Mouse (Mus musculus): ENCODE data around the gene Bicral.
"Not testable (repeated sequence)": the region's sequence is repeated elsewhere in the genome, so short reads cannot be mapped to it uniquely, and the experiment has no call there.

The Bicral gene

DNA sequence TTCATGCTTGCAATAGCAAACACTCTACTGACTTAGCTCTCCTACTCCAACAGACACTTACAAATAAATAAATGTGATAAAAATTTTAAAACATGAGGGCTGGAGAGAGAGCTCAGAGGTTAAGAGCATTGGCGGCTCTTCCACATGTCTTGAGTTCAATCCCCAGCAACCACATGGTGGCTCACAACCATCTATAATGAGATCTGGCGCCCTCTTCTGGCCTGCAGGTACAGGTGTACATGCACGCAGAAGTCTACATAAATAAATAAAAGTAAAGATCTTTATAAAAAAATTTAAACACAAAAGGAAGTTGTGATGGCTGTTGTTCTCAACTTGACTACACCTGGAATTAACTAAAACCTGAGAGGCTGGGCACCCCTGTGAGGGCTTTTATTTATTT lies 17.3 kb upstream of the Bicral start:
- no peak for DNase-seq (ENCODE audit: low read depth, low spot score)

DNA sequence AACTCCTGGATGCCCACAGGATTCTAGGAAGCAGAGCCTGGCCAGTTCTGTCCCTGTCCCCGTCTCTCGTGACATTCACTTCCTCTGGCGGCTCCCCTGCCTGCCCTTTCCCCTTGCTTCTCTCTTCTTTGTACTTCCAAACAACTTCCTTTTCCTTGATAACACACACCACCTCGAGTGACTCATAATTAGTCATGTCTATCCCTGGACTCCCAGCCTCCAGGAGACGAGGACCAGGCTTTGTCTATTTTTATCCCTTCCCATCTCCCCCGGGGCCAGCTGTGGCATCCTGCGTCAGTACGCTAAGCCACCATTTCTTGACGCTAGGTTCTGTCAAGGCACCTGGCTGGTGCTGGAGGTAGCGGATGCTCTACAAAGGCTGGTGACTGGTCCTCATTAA lies 15.9 kb upstream of the Bicral start:
- DNase-seq (ENCODE audit: low read depth, low spot score) = no peak

DNA sequence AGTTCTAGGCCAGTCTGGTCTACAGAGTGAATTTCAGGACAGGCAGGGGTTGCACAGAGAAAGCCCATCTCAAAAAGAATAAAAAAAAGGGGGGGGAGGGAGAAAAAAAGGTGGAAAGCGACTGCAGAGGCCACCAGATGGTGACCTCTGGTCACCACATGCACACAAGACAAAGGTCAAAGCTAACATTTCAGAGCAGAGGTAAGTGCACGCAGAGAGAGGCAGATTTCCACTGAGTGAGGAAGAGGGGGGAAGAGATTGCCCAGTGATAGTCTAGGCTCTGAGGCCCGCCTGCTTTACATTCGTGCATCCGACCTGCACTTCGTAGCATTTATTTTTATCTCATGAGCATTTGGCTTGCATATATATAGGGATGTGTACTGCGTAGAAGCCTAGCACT lies 14.5 kb upstream of the Bicral start:
- no peak for DNase-seq (ENCODE audit: low read depth, low spot score)

DNA sequence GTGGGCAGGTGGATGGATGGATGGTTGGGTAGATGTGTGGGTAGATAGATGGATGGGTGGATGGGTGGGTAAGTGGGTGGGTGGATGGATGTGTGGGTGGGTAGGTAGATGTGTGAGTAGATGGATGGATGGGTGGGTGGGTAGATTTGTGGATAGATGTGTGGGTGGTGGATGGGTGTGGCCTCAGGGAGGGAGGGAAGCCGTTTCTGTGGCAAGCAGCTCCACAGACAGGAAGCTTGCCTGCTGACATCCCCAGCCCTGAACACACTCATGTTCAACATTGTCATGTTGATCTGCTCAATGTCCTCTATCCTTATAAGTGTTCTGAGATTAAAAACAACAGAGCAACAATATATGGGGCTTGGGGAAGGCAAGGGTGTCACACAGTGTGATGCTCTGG lies 12.6 kb upstream of the Bicral start:
- DNase-seq (ENCODE audit: low read depth, low spot score) = no peak

DNA sequence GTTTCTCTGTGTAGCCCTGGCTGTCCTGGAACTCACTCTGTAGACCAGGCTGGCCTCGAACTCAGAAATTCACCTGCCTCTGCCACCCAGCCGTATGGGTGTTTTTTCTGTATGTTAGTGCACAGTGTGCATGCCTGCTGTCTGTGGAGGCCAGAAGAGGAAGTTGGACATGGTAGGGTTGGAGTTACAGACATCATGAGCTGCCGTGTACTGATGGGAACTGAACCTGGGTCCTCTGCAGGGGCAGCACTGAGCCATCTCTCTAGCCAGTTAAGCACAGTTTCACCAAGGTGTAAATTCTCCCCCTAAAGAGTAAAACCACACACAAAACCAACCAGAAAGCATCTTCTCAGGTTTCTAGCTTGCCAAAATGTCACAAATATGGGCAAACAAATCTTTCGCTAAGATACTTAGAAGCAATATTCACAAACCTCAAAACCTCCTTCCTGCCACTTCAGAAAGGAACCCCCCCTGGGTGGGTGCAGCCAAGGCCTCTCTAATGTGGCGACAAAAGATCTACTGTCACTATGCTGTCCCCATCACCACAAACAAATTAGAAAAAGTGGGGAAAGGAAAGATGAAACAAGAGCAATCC lies 12.0 kb upstream of the Bicral start:
- no peak for DNase-seq (ENCODE audit: low read depth, low spot score)

DNA sequence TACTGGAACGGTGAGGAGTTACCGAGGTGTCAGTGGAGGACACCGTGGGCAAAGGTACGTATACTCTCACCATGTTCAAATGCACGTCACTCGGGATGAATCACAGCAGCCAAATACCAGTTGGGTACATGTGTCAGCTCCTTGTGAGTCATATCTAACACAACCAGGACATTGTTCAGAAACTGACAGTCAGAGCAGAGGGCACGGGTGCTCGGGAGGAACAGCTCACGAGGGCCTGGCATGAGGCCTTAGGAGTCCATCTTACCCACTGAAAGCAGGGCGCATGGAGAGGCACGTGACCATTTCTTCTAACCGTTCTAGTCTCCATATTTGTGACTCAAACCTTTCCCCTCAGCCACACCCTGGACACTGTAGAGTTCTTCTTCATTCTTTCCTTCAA lies 8.6 kb upstream of the Bicral start:
- no peak for DNase-seq (ENCODE audit: low read depth, low spot score)

DNA sequence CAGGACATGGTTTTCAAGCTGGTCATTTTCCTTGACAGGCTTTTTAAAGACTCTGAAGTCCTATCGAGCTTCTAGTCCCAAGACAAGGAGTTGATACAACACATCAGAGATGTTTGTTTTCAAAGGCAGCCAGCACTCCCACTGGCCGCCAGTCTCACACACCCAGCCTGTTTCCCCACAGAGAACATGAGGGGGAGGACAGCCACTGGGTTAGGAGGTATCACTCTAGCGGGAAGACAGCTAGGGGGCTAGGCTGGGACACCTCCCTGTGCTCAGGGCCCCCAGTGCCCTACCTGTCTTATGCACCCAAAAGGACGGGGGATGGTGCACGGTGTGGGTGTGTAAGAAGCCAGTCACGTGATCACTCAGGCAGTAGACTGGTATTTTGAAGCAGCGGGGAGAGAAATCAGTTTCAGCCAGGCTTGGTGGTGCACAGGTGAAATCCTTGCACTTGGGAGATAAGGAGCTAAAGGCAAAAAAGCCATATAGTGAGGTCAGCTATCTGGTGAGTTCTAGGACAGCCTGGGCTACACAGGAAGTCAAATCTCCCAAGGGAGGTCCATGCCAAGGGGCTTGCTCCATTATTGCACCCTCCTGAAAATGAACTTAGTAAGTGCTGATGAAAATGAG lies 6.4 kb upstream of the Bicral start:
- no peak for DNase-seq (ENCODE audit: low read depth, low spot score)

DNA sequence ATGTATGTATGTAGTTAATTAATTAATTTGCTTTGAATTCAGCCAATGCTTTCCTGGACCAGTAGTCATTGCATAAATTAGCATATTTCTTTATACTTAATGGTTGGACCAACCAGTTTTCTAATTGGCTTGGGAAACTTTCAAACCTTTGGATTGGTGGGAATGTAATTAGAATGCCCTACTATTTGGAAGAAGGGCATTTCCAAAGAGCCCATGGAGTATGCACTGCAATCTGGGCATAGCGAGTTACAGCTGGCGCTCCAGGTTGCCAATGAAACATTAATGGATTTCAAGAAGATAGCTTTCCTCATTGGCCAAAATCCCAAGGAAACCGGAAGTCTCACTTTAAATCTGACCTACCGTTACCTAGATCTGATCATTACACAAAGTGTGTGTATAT lies 1.8 kb upstream of the Bicral start:
- DNase-seq (ENCODE audit: low read depth, low spot score) = no peak

DNA sequence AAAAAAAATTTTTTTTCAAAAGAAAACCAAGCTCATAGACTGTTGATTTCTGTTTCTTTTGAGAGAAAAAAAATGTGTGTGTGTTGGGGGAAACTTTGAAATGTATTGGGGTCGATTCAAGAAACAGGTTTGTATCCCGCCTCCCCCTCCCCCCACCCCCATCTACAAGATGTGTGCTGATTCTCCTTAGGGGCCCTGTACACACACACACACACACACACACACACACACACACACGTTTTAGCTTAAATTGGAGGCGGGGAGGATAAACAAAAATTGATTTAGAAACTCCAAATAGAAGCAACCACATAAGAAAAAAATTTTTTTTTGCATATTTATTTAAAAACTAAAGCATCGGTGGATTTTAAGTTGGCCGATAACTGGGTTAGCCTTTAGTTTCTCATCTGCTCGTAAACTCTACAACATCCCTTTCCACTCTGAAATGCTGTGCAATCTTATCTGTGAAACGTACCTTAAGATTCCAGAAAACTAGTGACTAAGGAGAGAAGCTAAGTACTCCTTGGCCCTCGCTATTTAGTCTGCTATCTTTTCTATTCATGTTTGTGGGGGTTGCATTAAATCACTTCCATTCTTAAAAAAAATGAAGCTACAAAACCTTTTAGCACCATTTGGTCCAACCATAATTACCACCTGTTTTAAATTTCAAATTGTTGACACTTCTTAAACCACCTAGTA lies 615 bp upstream of the Bicral start:
- no peak for DNase-seq (ENCODE audit: low read depth, low spot score)

DNA sequence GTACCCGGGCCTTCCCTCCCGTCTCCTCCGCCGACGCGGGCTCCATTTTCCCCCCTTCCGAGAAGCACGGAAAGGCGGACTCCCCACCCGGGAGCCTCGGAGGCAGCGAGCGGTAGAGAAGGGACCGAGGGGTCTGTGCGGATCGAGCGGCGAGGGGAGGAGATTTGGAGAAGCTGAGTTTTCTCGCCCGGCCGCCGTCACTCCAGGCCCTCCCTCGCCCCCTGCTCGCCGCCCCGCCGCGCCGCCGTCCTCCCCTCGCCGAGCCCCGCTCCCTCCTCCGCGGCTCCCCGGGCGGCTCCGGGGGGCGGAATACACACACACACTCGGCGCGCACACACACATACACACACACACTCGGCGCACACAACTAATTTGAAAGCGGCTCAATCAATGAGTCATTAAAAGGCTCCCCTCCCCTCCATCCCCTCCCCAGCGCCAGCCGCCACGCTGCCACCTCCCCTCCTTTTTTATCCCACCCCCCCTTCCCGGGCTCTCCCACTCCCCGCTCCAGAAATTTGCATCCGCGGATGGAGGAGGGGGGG lies 850 bp downstream of the Bicral start:
- peak; percentile 79 for DNase-seq (ENCODE audit: low read depth, low spot score)

DNA sequence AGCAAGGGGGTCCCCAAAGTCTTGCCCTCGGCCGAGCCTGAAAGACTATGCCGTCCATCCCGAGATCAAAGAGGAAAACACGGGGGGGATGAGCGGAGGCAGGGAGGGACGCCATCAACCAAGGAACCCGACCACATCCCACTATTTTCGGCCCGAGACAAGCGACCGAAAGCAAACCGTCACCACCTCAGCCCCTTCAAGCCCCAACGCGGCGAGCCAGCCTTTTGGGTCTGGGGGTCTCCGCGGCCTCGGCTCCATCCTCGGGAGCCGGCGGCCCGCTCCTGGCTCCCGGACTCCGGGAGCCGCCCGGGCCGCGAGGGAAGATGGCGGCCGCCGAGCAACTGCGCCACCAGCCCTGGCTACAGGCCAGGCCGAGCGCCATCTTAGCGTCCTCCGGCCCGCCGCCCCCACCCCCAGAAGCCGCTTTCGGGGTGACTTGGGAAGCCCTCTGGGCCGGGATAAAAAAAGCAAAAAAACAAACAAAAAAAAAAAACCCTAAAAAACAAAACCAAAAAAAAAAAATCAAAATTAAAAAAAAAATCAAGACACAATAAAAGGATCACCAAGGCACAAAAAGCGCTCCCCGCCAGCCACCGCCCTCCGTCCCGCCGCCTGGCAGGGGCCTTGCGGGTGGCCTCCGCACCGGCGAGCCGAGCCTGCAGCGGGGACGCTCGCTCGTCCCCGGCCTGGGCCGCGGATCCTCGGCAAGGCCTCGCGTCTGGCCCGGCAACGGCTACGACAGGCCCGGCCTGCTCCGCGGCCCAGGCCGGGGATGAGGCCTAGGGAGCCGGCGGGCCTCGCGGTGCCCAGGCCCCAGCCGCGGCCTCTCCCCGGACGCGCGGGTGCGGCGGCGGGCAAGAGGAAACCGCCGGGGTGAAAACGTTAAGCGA lies 1.6 kb downstream of the Bicral start:
- DNase-seq (ENCODE audit: low read depth, low spot score) = peak; percentile 59

DNA sequence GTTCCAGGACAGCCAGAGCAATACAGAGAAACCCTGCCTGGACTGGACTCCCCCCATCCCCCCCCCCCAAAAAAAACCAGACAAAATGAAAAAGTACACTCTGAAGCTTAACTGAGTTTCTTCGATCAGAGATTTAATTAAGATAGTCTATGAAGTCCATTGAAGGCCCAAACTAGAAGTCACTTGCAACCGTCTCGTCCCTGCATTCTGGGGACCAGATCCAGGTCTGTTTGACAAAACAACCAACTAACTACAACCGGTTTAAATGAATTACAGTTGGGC lies 2.2 kb downstream of the Bicral start:
- no peak for DNase-seq (ENCODE audit: low read depth, low spot score)

DNA sequence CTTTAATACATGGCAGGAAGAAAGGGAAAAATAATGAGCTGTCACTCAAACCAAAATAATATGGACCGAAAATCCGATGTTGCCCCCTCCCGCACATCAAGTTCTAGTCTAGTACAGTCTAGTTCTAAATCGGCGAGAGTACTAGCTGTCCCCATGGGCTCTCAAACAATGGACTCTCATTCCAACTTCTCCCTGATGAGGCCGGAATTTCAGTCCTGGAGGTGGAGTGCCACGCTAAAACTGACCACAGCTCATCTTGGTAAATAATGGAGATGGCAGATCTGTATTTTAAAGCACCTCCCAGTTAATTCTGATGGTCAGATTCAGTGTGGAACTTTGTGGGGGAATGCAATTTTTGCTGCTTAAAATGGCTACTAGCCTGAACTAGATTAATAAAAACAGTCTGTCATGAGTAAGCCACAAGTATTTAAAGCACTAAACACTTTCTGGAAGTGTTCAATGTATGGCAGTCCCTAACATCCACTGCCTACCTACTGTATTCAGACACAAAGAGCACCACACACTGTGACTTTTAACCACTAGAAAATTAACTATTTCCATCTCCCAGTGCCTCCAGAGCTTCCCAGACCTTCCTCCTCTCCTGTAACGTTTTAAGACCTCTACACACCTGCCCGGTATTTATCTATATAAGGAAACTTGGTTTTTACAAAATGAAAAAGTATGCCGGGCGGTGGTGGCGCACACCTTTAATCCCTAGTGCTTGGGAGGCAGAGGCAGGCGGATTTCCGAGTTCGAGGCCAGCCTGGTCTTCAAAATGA lies 2.8 kb downstream of the Bicral start:
- DNase-seq (ENCODE audit: low read depth, low spot score) = no peak

DNA sequence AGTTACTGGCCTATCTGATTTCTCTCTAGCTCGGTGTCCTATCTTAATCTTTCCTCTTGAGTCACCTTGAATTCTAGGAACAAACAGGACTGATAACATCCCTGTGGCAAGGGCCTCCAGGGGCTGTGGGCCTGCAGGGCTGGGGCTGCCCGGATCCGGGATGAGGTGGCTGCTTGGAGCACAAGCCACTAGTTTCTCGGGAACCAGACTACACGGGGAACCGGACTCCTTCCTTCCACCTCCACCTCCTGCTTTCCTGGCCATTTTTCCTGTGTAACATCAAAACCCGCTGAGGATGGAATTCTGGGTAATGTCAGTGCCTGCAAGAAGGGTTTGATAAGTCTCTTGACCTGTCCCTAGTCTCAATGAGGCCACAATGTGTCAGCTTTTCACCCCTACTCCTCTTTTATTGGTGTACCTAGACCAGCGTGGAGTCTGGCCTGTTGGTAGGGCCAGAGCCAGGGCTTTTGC lies 3.6 kb downstream of the Bicral start:
- no peak for DNase-seq (ENCODE audit: low read depth, low spot score)

DNA sequence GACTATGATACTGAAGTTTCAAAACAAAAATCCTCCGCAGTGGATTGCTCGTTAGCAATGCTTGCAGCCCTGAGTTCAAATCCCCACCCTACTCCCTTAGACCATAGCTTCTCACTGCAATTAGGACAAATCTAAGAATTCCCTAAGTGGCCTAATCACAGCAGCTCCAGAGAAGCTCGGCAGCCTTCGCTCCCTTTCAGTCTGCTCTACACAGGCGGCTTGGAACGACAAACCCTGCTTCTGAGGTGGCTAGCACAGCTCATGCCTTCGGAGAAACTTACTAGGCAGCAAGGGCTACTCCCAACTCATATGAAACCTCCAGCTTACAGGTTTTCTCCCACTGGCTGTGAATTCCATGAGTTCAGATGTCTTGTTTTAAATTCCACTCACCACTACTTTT lies 4.2 kb downstream of the Bicral start:
- DNase-seq (ENCODE audit: low read depth, low spot score) = no peak

DNA sequence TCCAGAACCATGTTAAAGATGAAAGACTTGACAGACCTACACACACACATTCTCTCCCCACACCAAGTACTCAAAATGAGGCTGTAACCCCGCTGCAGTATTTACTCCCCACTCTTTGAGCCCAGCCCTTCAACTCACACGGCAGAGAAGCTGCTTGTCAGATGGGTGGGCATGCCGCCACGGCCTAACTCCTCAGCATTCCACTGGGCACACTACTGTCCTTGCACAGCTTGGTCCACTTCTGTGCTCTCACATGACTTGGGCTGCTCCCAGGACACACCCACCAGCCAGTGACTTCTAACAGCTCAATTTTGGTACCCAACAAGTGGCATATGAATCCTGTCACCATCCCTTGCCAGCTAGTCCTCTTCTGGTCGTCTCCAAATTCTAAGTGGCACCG lies 5.0 kb downstream of the Bicral start:
- no peak for DNase-seq (ENCODE audit: low read depth, low spot score)

DNA sequence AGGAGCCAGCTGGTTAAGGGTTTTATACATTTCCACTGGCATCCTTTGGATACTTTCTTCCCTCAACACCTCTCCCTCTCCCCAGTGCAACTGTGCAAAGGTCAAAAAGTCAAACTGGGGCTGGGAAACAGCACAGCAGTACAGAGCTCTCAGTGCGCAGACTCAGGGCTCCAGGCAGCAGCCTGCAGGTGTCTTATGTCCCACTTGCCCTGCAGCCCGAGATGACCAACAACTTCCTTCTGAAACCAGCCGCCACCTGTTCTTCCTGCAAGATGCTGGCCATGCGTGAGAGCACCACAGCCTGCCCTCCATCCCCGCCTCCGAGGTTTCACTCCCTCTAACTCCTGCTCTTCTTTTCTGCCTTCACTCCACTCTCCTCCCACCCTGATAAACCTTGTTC lies 5.6 kb downstream of the Bicral start:
- peak; percentile 62 for DNase-seq (ENCODE audit: low read depth, low spot score)

DNA sequence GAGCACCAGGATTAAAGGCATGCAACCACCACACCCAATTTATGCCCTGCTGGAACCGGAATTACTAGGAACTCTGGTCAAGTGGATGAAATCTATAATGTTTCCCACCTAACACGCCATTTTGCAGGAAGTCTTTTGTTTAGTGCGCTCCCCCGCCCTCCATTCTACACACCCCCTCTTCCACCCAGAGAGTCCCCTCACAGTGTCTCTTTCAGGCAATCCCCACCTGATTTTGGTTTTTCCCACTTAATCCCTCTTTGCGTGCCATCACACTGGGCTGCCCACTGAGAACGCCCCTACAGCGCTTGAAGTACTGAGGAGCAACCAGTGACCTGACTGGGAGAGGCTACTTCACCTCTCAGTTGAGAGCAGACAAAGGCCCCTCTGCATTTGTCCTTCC lies 11.1 kb downstream of the Bicral start:
- no peak for DNase-seq (ENCODE audit: low read depth, low spot score)

DNA sequence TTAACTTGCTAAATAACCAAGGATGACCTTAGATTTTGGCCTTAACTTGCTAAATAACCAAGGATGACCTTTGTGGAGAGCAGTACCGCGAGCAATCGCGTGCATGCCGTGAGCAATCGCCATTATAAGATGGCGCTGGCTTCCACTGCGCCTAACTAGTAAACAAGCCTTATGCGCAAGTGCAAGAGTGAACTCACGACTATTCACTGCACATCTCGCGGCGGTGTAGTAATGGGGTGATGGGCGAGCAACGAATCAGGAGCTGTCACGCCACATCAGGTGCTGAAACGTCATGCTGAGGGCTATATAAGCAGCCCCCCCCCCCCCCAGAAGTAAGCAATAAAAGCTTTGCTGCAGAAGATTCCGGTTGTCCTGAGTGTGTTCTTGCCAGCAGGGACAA lies 11.7 kb downstream of the Bicral start:
- not testable (repeated sequence) for DNase-seq (ENCODE audit: low read depth, low spot score)

DNA sequence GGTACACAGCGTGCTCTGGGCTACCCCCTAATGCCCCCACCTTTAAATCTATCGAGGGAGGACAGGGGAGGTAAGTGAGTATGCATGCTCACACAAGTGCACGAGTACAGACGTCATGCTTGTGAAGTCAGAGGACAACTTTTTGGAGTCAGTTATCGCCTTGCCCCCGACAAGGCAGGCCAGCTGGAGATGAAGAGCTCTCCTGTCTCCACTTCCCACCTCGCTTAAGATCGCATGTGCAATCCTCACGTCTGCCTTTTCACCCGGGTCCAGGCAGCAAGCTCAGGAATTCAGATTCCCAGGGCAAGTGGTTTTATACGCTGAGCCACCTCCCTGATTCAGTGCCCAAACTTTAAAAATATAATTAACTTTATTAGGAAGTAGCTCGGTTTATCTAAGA lies 13.0 kb downstream of the Bicral start:
- DNase-seq (ENCODE audit: low read depth, low spot score) = no peak

DNA sequence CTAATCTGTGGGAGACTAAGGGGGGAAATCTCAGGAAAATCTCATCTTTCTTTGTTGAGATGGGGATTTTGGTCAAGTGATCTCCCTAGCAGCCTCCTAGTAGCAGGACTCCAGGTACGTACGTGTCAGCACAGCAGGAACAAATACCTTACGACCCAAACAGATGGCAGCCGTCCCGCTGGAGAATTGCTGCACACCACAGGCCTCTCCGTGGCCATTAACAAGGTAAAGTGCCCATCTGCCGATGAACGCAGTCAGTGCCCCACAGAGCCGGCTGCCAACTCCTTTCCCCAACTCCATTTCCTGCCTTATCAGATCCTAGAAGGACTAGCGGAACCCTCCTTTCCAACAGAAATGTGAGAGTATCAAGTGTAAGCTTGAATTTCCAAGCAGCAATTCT lies 13.5 kb downstream of the Bicral start:
- no peak for DNase-seq (ENCODE audit: low read depth, low spot score)

Measured in forelimb bud, embryonic 11.5 days (tissue).